Mouse (Mus musculus) lung, embryonic 16.5 days (tissue): Measurements from ENCODE around the gene Aplp2. TPM values are rescaled to one million over a fixed set of nuclear protein-coding genes. Genes with fewer than 3 reads are reported as not detected.
A peak's percentile ranks its signal among the peaks of the same experiment; 100 is the strongest.

Source experiments
- ATAC-seq: fragments of 200-750 bp; cut with Nextera tagmentation; 2 replicates; pipeline ENCODE4 v1.8.0; 2017; ENCODE audit warnings: low read depth, mild to moderate bottlenecking, moderate library complexity
- H3K27ac ChIP-seq: fragments of 300-500 bp; sonication (generic); 2 replicates; pipeline ENCODE4 v1.5.1; 2014; ENCODE audit warnings: mild to moderate bottlenecking, control low read depth, low read length
- H3K27me3 ChIP-seq: fragments of 300-500 bp; sonication (generic); 2 replicates; pipeline ENCODE4 v1.6.1; 2014; ENCODE audit warnings: low read depth, low read length, mixed read lengths; ENCODE audit not compliant: control insufficient read depth, insufficient read depth
- H3K36me3 ChIP-seq: fragments of 300-500 bp; sonication (generic); 2 replicates; pipeline ENCODE4 v1.6.1; 2014; ENCODE audit warnings: low read length; ENCODE audit not compliant: control insufficient read depth, insufficient read depth
- H3K4me1 ChIP-seq: fragments of 300-500 bp; sonication (generic); replicated peaks from 2 replicates; pipeline ENCODE4 v1.6.1; 2014; ENCODE audit warnings: low read length, mixed read lengths; ENCODE audit not compliant: control insufficient read depth, insufficient read depth
- H3K4me2 ChIP-seq: fragments of 300-500 bp; sonication (generic); 2 replicates; pipeline ENCODE4 v1.6.1; 2014; ENCODE audit warnings: low read depth, low read length, control low read depth
- H3K4me3 ChIP-seq: fragments of 300-500 bp; sonication (generic); 2 replicates; pipeline ENCODE4 v1.5.1; 2014; ENCODE audit warnings: mild to moderate bottlenecking, low read length, control low read depth
- H3K9ac ChIP-seq: fragments of 300-500 bp; sonication (generic); 2 replicates; pipeline ENCODE4 v1.6.1; 2014; ENCODE audit warnings: low read length, control low read depth
- H3K9me3 ChIP-seq: fragments of 300-500 bp; sonication (generic); 2 replicates; pipeline ENCODE4 v1.6.1; 2016; ENCODE audit warnings: low read length; ENCODE audit not compliant: control insufficient read depth
- WGBS: fragments of 180-500 bp; shearing (Covaris S2); extraction: QIAGEN DNeasy Blood & Tissue Kit; methylation state at CpG from one replicate; pipeline ENCODE4 v1.1.7; 2014; 5-methylcytosine and 5-hydroxymethylcytosine counted together
- polyA plus RNA-seq: library from polyadenylated mRNA; unstranded; fragments of >200 nt; fragmentation: Nextera tagmentation; extraction: Ambion mirVana; gene quantifications from 2 replicates; pipeline ENCODE4 v1.2.1, GENCODE M21; 2015

Gene Aplp2
- polyA plus RNA-seq, 1 experiment from 2014 or later, result 518 TPM

DNA sequence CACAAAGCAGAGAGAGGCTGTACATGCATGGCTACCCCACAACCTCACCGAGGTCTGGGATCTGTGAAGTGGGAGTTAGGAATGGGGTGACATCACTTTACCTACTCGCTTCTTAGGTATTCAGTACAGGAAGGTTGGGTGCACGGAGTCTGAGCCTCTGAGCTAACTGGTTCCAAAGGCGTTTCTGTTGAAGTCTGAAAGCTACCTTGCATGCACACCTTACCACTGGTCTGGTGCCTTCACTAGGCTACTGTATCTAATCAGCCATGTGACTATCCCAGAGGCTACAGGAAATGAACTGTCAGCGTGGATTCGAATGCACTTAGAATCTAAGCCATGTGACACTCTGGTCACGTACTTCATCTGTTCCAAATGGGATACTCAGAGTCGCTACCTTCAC is 55.0 kb downstream of the Aplp2 start:
- no peak for ATAC-seq
- no peaks in the 10 kb centered on the region for H3K9me3 ChIP-seq
- H3K27me3 ChIP-seq, result no peaks in the 10 kb centered on the region
- no peaks in the 10 kb centered on the region for H3K4me1 ChIP-seq
- H3K36me3 ChIP-seq, result peaks cover 61% of the 10 kb centered on the region
- no peak overlapping the region for H3K27ac ChIP-seq
- no peak overlapping the region for H3K4me3 ChIP-seq
- H3K9ac ChIP-seq, result no peak overlapping the region
- no peak overlapping the region for H3K4me2 ChIP-seq
- WGBS, result 77% methylated on average over 8 of the region's 8 CpGs

DNA sequence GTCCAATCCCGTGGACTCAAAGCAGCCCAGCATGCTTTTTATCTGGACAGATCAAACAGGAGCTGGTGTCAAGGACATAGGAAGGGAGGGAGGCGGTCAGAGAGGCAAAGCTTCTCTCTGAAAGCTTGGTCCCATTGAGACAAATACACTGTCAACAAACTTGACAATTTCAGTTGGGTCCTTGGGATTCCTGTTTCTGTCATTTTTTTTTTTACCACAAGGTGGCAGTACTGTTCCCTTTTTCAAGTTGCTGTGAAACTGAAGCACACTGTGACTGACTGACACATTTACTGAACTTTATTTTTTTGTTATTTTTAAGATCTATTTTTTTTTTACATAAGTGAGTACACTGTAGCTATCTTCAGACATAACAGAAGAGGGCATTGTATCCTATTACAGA is 60.6 kb downstream of the Aplp2 start:
- no peaks in the 10 kb centered on the region for H3K27me3 ChIP-seq
- no peak overlapping the region for H3K9ac ChIP-seq
- H3K4me1 ChIP-seq, result no peaks in the 10 kb centered on the region
- H3K4me3 ChIP-seq, result no peak overlapping the region
- H3K4me2 ChIP-seq, result no peak overlapping the region
- WGBS, result 68% methylated on average over 2 of the region's 2 CpGs
- no peaks in the 10 kb centered on the region for H3K9me3 ChIP-seq
- ATAC-seq, result peak; percentile 20; the same call in 1 of the 2 replicates
- H3K27ac ChIP-seq, result no peak overlapping the region
- H3K36me3 ChIP-seq, result peaks cover 30% of the 10 kb centered on the region

DNA sequence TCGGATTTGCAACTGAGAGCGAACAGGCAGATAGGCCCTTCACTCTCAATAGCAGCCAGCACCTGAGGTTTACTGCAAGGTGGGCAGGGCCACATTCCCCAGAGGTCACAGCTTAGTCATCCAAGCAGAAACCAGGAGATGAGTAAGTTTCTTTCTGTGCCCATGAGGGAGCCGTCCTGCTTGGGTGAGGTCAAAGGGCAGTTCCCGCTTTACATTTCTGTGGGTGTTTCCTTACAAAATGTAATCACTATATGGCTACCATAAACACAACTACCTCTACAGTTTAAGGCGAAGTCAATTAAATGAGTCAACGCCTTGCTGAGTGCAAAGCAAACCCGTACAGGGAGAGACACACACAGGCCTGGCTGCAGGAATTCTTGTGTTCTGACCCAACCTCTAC is 63.5 kb downstream of the Aplp2 start:
- Histone ChIP-seq H3K4me1 (no peaks in the 10 kb centered on the region), H3K9ac (no peak overlapping the region), H3K4me2 (no peak overlapping the region), H3K9me3 (no peaks in the 10 kb centered on the region), H3K36me3 (peaks cover 18% of the 10 kb centered on the region), H3K4me3 (no peak overlapping the region), H3K27me3 (no peaks in the 10 kb centered on the region), H3K27ac (no peak overlapping the region)
- WGBS, result 73% methylated on average over 7 of the region's 7 CpGs
- no peak for ATAC-seq

- ATAC-seq, result no peak
- no peak overlapping the region for H3K27ac ChIP-seq
- peaks cover 7% of the 10 kb centered on the region for H3K36me3 ChIP-seq
- no peak overlapping the region for H3K4me2 ChIP-seq
- H3K9ac ChIP-seq, result no peak overlapping the region
- H3K27me3 ChIP-seq, result no peaks in the 10 kb centered on the region
- H3K4me3 ChIP-seq, result no peak overlapping the region
- WGBS, result 71% methylated on average over 7 of the region's 7 CpGs
- H3K9me3 ChIP-seq, result no peaks in the 10 kb centered on the region
- no peaks in the 10 kb centered on the region for H3K4me1 ChIP-seq
Observed at GRCm38 (mm10) chr9:31145272-31145925, 66.2 kb downstream of the Aplp2 start.

DNA sequence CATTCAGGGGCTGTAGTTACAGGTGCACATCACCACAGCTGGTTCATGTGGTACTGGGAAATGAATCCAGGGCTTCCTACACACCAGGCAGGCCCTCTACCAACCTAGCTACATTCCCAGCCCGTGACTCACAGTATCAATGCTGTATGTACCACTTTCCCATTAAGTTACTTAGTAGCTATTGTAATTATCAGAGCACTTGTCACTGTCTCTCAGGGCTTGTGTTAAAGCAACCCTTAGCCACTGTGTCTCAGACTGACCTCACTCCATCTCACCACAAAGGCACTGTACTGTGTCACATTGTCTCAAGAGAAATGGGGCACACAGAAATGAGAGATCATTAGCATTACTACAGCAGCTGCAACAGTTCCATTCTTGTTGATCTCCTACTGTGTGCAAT is 68.7 kb downstream of the Aplp2 start:
- H3K36me3 ChIP-seq, result no peaks in the 10 kb centered on the region
- no peaks in the 10 kb centered on the region for H3K9me3 ChIP-seq
- H3K4me3 ChIP-seq, result no peak overlapping the region
- H3K27ac ChIP-seq, result no peak overlapping the region
- H3K4me2 ChIP-seq, result no peak overlapping the region
- no peak overlapping the region for H3K9ac ChIP-seq
- no peaks in the 10 kb centered on the region for H3K27me3 ChIP-seq
- no peaks in the 10 kb centered on the region for H3K4me1 ChIP-seq
- no peak for ATAC-seq
- 79% methylated on average over 1 of the region's 1 CpGs for WGBS

DNA sequence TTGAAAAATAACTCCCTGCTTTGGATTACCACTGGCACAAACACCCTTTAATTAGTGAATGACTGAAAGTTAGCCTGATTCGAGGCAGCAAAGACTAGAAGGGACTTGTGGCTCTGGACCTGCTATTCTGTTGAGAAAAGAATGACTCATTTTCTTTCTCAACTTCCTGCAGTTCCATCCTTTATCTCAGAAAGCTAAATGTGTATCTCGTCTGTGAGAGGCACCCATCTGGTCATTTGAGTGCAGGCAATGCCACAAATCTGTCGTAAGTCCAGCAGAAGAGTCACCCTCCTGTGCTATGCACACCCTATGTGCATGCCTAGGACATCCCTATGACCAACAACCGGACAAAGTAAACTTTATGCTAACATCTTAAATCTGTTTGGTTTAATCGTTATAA is 78.5 kb downstream of the Aplp2 start:
- Histone ChIP-seq H3K36me3 (no peaks in the 10 kb centered on the region), H3K4me1 (peaks cover 15% of the 10 kb centered on the region), H3K27ac (no peak overlapping the region), H3K4me2 (no peak overlapping the region), H3K27me3 (peaks cover 36% of the 10 kb centered on the region), H3K4me3 (no peak overlapping the region), H3K9ac (no peak overlapping the region), H3K9me3 (no peaks in the 10 kb centered on the region)
- no peak for ATAC-seq
- 77% methylated on average over 5 of the region's 5 CpGs for WGBS

- peak; percentile 92 for ATAC-seq
- WGBS, result under 1% methylated on average over 66 of the region's 74 CpGs
Observed at GRCm38 (mm10) chr9:31131205-31131968, 80.2 kb downstream of the Aplp2 start, which contains the start of gene St14. Gene St14 (minus strand): TSS chr9:31131853.

GRCm38 (mm10) chr9:31130357-31131204 is 81.0 kb downstream of the Aplp2 start:
- ATAC-seq, result peak; percentile 15
- Histone ChIP-seq H3K4me3 (peak overlapping the region; percentile 61), H3K4me2 (peak overlapping the region; percentile 75), H3K9me3 (no peaks in the 10 kb centered on the region), H3K4me1 (peaks cover 15% of the 10 kb centered on the region), H3K36me3 (no peaks in the 10 kb centered on the region), H3K27me3 (peaks cover 36% of the 10 kb centered on the region), H3K9ac (peak overlapping the region; percentile 74), H3K27ac (no peak overlapping the region)
- 6% methylated on average over 26 of the region's 26 CpGs for WGBS

More at GRCm38 (mm10) chr9:31131205-31131968, 80.2 kb downstream of the Aplp2 start, which contains the start of gene St14:
- Histone ChIP-seq H3K4me3 (peak within 1 kb of the TSS; percentile 61), H3K36me3 (no peaks in the 10 kb centered on the region), H3K9me3 (no peaks in the 10 kb centered on the region), H3K27me3 (peaks cover 36% of the 10 kb centered on the region), H3K4me1 (peaks cover 15% of the 10 kb centered on the region), H3K27ac (peak within 1 kb of the TSS; percentile 33; the same call in 1 of the 2 replicates), H3K9ac (peak within 1 kb of the TSS; percentile 74), H3K4me2 (peak within 1 kb of the TSS; percentile 75)

DNA sequence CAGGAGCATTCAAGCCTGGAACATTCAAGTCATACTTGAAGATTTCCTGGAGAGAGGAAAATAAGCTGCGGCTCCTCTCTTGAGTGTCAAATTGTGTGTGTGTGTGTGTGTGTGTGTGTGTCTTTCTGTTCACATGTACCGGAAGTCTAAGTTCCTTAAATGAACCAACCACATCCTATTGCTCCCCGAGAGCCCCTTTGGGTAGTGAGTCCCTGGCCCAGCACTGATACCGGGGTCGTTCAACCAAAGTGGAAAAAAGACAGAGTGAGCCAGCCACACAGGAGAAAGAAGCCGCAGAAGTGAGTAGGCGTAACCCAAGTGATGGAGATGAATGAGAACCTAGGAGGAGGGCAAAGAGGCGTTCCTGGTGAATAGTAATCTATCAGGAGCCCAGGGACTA is 81.7 kb downstream of the Aplp2 start:
- no peaks in the 10 kb centered on the region for H3K36me3 ChIP-seq
- H3K4me2 ChIP-seq, result peak overlapping the region; percentile 75
- H3K4me3 ChIP-seq, result peak overlapping the region; percentile 61
- peaks cover 15% of the 10 kb centered on the region for H3K4me1 ChIP-seq
- H3K27ac ChIP-seq, result no peak overlapping the region
- no peaks in the 10 kb centered on the region for H3K9me3 ChIP-seq
- no peak for ATAC-seq
- H3K9ac ChIP-seq, result peak overlapping the region; percentile 74; the same call in 1 of the 2 replicates
- H3K27me3 ChIP-seq, result peaks cover 36% of the 10 kb centered on the region
- 38% methylated on average over 8 of the region's 8 CpGs for WGBS
